Mouse (Mus musculus) liver, embryonic 13.5 days (tissue): ENCODE data around the gene G6pc2. TPM values are rescaled to one million over a fixed set of nuclear protein-coding genes. Genes with fewer than 3 reads are reported as not detected.
A peak's percentile ranks its signal among the peaks of the same experiment; 100 is the strongest.

ENCODE experiments used
- ATAC-seq: fragments of 200-750 bp; cut with Nextera tagmentation; 2 replicates; pipeline ENCODE4 v1.8.0; 2017; ENCODE audit warnings: low read depth, mild to moderate bottlenecking, moderate number of reproducible peaks, moderate library complexity
- DNase-seq: peaks from one replicate; pipeline ENCODE4 v3.0.0; 2022
- H3K27ac ChIP-seq: fragments of 300-500 bp; sonication (generic); 2 replicates; pipeline ENCODE4 v1.5.1; 2015; ENCODE audit warnings: moderate library complexity, mild to moderate bottlenecking, inconsistent platforms
- H3K27me3 ChIP-seq: fragments of 300-500 bp; sonication (generic); 2 replicates; pipeline ENCODE4 v1.6.1; 2015; ENCODE audit warnings: mild to moderate bottlenecking, inconsistent platforms
- H3K36me3 ChIP-seq: fragments of 300-500 bp; sonication (generic); 2 replicates; pipeline ENCODE4 v1.6.1; 2015; ENCODE audit warnings: mild to moderate bottlenecking, inconsistent platforms
- H3K4me1 ChIP-seq: fragments of 300-500 bp; sonication (generic); replicated peaks from 2 replicates; pipeline ENCODE4 v1.6.1; 2015; ENCODE audit warnings: inconsistent platforms
- H3K4me2 ChIP-seq: fragments of 300-500 bp; sonication (generic); 2 replicates; pipeline ENCODE4 v1.6.1; 2015; ENCODE audit warnings: inconsistent platforms, mild to moderate bottlenecking, moderate library complexity
- H3K4me3 ChIP-seq: fragments of 300-500 bp; sonication (generic); replicated peaks from 2 replicates; pipeline ENCODE4 v1.5.1; 2015; ENCODE audit warnings: mild to moderate bottlenecking, inconsistent platforms
- H3K9ac ChIP-seq: fragments of 300-500 bp; sonication (generic); 2 replicates; pipeline ENCODE4 v1.6.1; 2015; ENCODE audit warnings: mild to moderate bottlenecking, inconsistent platforms
- H3K9me3 ChIP-seq: fragments of 300-500 bp; sonication (generic); replicated peaks from 2 replicates; pipeline ENCODE4 v1.6.1; 2016; ENCODE audit warnings: inconsistent platforms
- WGBS: fragments of 180-500 bp; shearing (Covaris S2); methylation state at CpG from one replicate; pipeline ENCODE4 v1.1.7; 2015; ENCODE audit not compliant: insufficient replicate concordance; 5-methylcytosine and 5-hydroxymethylcytosine counted together
- polyA plus RNA-seq: library from polyadenylated mRNA; unstranded; fragments of >200 nt; fragmentation: Nextera tagmentation; extraction: Ambion mirVana; gene quantifications from 2 replicates; pipeline ENCODE4 v1.2.1, GENCODE M21; 2015

The G6pc2 gene
- not detected in 2 replicates for polyA plus RNA-seq

DNA sequence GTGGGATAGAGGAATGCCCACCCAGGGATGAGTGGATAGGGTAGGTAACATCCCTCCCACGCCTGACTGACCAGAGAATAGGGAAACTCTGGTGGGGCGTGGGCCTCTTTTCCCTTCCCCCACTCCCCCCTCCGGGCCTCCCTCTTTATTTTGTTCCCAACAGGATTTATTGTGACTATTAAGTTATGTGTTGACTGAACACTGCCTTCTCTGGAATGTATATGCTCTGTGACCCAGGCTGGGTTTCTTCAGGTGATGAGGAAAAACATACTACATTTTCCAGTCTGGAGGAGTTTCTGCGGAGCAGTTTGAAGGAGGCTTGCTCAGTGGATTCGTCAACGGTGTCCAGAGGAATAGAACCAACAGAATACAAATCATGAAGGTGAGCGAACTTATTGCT lies at the start of gene G6pc2:
Gene G6pc2 (plus strand): TSS at position 301 of the 400 bp plus-strand sequence.
- Histone ChIP-seq H3K9ac (no peak within 1 kb of the TSS), H3K4me1 (no peaks in the 10 kb centered on the region), H3K4me3 (no peak within 1 kb of the TSS), H3K4me2 (no peak within 1 kb of the TSS), H3K27ac (no peak within 1 kb of the TSS), H3K27me3 (no peaks in the 10 kb centered on the region), H3K36me3 (no peaks in the 10 kb centered on the region), H3K9me3 (no peaks in the 10 kb centered on the region)
- WGBS = 72% methylated on average over 7 of the region's 7 CpGs
- ATAC-seq (no peak), DNase-seq (no peak)

DNA sequence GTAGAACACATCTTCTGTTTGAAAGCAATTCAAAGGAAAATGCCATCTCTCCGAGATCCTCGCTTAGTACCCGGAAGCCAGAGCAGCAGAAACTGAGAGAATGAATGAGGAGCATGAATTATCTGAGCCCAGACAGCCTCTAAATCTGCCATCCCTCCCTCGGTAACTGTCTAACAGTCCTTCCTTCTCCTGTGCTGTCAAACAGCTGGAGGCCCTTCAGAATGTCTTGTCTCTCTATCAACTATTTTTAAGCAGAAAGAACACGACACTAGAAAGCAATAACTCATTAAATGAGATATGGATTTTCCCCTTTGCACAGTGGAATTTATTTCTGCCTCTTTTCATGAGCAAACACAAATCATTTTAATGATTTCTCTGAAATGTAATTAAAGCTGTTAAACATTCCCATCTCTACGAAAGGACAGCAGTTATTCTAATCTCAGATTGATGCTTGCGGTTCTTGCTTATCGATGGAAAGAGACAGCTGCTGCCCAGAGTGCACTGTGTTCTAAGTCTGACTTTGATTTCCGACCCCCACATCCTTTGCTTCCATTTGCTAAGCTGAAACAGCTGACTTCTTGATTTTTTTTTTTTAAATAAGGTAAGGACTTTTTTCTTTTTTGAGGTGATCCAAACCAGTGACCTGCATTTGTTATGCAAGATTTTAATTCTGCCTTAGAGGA lies 40.3 kb upstream of the G6pc2 start:
- WGBS = 68% methylated on average over 9 of the region's 9 CpGs
- ATAC-seq (no peak), DNase-seq (no peak)
- Histone ChIP-seq H3K4me3 (no peak overlapping the region), H3K36me3 (0 out of 2 replicates have a peak, but pooled peaks cover 3% of the 10 kb centered on the region), H3K27ac (no peak overlapping the region), H3K9ac (no peak overlapping the region), H3K27me3 (no peaks in the 10 kb centered on the region), H3K4me2 (no peak overlapping the region), H3K4me1 (no peaks in the 10 kb centered on the region), H3K9me3 (no peaks in the 10 kb centered on the region)

DNA sequence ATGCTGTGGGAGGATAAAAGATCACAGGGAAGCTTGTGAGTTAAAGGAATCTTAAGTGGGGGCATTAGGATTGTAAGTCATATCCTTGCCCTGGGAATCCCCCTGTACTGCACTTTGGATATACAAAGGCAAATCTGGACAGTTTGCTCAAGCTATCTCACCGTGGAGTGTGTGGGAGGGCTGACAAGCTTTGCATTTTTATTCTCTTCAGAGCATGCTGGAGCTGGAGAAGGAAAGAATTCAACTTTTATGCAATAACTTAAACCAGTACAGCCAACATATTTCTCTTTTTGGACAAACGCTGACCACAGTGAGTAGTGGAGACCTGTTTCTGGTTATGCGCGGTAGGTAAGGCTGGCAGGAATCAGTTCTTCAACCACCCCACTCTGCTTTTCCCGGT lies 35.6 kb upstream of the G6pc2 start:
- ATAC-seq (no peak), DNase-seq (no peak)
- WGBS = 71% methylated on average over 5 of the region's 5 CpGs
- Histone ChIP-seq H3K4me1 (no peaks in the 10 kb centered on the region), H3K4me3 (no peak overlapping the region), H3K9ac (no peak overlapping the region), H3K9me3 (no peaks in the 10 kb centered on the region), H3K36me3 (no peaks in the 10 kb centered on the region), H3K4me2 (no peak overlapping the region), H3K27ac (no peak overlapping the region), H3K27me3 (no peaks in the 10 kb centered on the region)

DNA sequence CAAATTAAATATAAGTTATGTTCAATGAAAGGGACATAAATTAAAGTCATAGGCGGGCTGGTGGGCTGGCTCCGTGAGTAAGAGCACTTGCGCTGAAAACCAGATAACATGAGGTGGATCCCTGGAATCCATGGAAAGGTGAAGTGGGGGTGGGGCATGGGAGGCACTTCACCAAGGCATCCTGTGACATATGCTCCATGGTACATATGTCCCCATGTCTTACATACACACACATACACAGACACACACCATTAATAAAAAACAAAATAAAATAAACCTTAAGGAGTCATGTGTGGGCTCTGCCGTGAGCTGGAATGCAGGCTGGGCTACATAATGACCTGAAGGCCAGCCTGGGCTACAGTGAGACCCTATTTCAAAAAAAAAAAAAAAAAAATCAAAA lies 31.2 kb upstream of the G6pc2 start:
- 85% methylated on average over 4 of the region's 4 CpGs for WGBS
- Histone ChIP-seq H3K4me1 (no peaks in the 10 kb centered on the region), H3K27me3 (no peaks in the 10 kb centered on the region), H3K9me3 (no peaks in the 10 kb centered on the region), H3K4me3 (no peak overlapping the region), H3K27ac (no peak overlapping the region), H3K9ac (no peak overlapping the region), H3K36me3 (peaks cover 8% of the 10 kb centered on the region; the same call in 1 of the 2 replicates), H3K4me2 (no peak overlapping the region)
- DNase-seq (no peak), ATAC-seq (no peak)

DNA sequence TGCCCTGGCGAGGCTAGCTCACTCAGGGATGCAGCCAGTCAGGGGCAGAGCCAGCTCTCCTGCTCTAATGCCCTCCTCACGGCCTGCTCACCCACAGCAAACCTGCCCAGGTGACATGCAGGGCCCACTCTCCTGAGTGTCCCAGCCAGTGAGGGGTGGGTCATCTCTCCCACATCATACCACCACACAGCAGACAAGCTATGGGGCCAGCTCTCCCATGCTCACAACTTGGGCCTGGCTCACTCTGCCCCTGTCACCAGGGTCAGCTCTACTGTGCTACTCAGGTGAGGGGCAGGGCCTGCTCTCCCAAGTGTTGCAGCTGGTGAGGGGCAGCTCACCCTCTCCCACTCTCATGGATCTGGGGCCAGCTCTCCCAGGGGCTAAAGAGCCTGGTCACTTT lies 22.9 kb upstream of the G6pc2 start:
- WGBS = 85% methylated on average over 2 of the region's 2 CpGs
- 0 out of 2 replicates have a peak, but pooled peaks have one; percentile 10 for ATAC-seq
- H3K9me3 ChIP-seq = no peaks in the 10 kb centered on the region

DNA sequence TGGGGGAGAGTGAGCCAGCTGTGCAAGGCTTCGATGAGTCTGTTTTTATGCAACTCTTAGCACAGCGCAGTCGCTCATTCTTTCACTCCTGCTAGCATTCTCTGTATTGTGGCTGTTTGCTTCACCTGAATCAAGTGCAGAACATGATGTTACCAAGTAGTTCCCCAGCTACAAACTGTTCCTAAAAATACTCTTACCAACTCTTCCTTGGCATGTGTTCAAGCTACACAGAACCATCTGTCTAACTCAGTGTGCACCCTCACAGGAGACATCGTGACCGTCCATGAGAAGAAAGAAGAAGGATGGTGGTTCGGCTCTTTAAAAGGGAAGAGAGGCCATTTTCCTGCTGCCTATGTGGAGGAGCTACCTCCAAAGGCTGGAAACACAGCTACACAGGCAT lies 22.1 kb upstream of the G6pc2 start:
- 80% methylated on average over 6 of the region's 6 CpGs for WGBS
- DNase-seq = no peak
- Histone ChIP-seq H3K4me2 (no peak overlapping the region), H3K27ac (no peak overlapping the region), H3K9ac (no peak overlapping the region), H3K4me1 (peaks cover 10% of the 10 kb centered on the region), H3K4me3 (no peak overlapping the region), H3K9me3 (no peaks in the 10 kb centered on the region), H3K36me3 (peaks cover 62% of the 10 kb centered on the region), H3K27me3 (no peaks in the 10 kb centered on the region)
- no peak for ATAC-seq

More for the DNA sequence above, 22.9 kb upstream of the G6pc2 start:
- Histone ChIP-seq H3K36me3 (peaks cover 58% of the 10 kb centered on the region), H3K4me2 (no peak overlapping the region), H3K9ac (no peak overlapping the region), H3K4me1 (peaks cover 10% of the 10 kb centered on the region), H3K27me3 (no peaks in the 10 kb centered on the region), H3K4me3 (no peak overlapping the region), H3K27ac (no peak overlapping the region)
- DNase-seq = no peak

DNA sequence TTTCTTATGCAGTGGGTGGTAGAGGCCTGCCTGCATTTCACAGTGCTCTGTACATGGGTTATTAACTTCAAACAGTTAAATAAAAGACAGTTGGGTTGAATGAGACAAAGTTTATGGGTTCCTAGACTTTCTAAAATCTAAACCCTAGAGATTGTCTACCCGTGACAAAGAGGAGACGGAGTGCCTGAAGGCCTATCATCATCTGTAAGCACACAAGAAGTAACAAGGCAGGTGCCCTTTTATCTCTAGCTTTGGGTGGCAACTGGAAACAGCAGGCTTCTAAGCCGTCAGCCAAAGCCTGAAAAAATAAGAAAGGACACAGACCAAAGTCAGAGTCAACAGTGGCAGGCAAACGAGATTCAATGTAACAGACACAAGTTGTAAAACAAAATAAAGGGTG lies 21.7 kb upstream of the G6pc2 start:
- Histone ChIP-seq H3K4me2 (no peak overlapping the region), H3K27me3 (no peaks in the 10 kb centered on the region), H3K27ac (no peak overlapping the region), H3K4me1 (peaks cover 10% of the 10 kb centered on the region), H3K9me3 (no peaks in the 10 kb centered on the region), H3K4me3 (no peak overlapping the region), H3K36me3 (peaks cover 67% of the 10 kb centered on the region), H3K9ac (no peak overlapping the region)
- DNase-seq (no peak), ATAC-seq (no peak)
- WGBS = 52% methylated on average over 4 of the region's 4 CpGs

DNA sequence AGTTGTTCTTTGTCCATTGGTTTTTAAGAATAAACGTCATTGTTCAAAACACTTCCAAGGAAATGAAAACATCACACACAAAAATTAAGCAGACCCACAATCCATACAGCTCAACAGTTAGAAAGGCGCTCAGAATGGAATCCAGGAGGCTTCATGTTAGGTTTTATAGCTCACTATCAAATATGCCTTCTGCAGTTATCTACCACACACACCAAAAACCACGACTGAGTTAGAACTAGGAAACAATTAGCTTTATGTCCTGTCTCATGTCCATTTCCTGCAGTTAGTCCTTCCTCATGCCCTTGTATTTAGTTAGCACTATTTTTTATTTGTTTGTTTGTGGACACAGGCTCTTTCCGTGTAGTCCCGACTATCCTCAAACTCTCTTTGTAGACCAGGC lies 19.8 kb upstream of the G6pc2 start:
- ATAC-seq = no peak
- no peaks in the 10 kb centered on the region for H3K27me3 ChIP-seq

DNA sequence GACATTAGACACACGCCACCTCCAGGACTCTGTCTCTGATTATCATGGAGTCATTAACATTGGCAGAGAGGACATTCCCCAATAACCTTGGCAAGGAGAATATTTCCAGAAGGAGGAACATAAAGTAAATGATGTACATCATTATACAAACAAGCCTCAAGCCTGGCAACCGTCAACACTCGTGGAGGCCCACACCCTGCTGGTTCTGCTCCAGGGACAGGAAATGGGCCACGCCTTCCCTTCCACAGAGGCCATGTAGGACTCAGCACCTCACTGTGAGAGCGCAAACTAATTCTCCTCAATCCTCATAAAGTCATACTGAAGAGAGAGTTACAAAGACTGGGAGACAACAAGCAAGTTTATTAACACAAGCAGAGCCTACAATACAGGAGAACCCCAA lies 17.3 kb upstream of the G6pc2 start:
- peaks cover 81% of the 10 kb centered on the region for H3K36me3 ChIP-seq
- DNase-seq = no peak
- no peak overlapping the region for H3K4me3 ChIP-seq
- peaks cover 9% of the 10 kb centered on the region for H3K4me1 ChIP-seq
- no peak overlapping the region for H3K27ac ChIP-seq
- H3K9me3 ChIP-seq = no peaks in the 10 kb centered on the region
- H3K4me2 ChIP-seq = no peak overlapping the region
- no peak overlapping the region for H3K9ac ChIP-seq
- 73% methylated on average over 5 of the region's 5 CpGs for WGBS
- no peaks in the 10 kb centered on the region for H3K27me3 ChIP-seq
- no peak for ATAC-seq

More for the DNA sequence above, 19.8 kb upstream of the G6pc2 start:
- no peak overlapping the region for H3K27ac ChIP-seq
- no peak for DNase-seq
- 59% methylated on average over 5 of the region's 5 CpGs for WGBS
- H3K4me3 ChIP-seq = no peak overlapping the region
- peaks cover 79% of the 10 kb centered on the region for H3K36me3 ChIP-seq
- no peak overlapping the region for H3K4me2 ChIP-seq
- H3K4me1 ChIP-seq = peaks cover 10% of the 10 kb centered on the region
- H3K9me3 ChIP-seq = no peaks in the 10 kb centered on the region
- H3K9ac ChIP-seq = no peak overlapping the region

DNA sequence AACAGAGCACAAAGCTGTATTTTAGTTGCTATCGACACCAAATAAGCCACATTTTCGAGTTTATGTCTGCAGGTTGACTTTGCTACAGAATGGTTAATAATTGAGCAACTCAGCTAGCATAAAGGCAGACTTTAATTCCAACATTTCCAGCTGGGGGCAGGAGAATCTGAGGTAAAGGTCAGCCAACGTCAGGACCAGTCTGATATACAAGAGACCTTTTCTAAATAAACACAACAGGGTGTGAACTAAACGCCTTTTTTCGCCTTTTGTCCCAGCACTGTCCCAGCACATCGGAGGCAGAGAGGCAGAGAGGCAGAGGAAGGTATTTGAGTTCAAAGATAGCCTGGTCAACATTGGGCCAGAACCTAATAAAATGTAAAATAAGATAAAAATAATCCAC lies 5.7 kb upstream of the G6pc2 start:
- peak overlapping the region; percentile 94 for H3K4me3 ChIP-seq
- H3K27me3 ChIP-seq = no peaks in the 10 kb centered on the region
- peaks cover 28% of the 10 kb centered on the region for H3K36me3 ChIP-seq
- 15% methylated on average over 6 of the region's 6 CpGs for WGBS
- no peaks in the 10 kb centered on the region for H3K9me3 ChIP-seq
- no peak for DNase-seq
- peak overlapping the region; percentile 89 for H3K27ac ChIP-seq
- no peak for ATAC-seq
- peaks cover 27% of the 10 kb centered on the region for H3K4me1 ChIP-seq
- peak overlapping the region; percentile 80 for H3K4me2 ChIP-seq
- peak overlapping the region; percentile 97 for H3K9ac ChIP-seq

DNA sequence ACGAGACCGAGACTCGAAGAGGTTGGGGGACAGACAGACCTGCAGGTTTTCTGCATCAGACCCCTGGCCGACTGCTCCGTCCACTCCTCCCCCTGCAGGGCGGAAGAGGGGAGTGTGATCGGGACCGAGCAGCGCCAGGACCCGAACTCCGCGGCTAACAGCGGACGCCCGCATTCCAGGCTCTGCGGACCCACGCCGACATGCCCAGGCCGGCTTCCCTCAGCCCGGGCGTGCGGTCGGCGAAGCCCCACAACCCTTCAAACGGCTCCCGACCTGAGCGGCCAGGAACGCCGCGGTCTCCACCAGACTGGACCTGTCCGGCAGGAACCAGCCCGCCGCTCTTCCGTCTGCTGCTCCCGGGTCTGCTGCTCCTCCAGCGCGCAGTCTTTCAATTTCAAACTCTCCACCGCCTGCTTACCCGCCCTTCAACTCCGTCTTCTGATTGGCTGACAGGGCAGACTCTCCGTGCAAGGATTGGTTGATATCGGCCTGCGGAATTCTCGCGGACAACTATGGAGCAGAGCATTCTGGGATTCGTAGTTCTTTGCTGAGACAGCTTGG lies 5.0 kb upstream of the G6pc2 start, which contains the start of gene Spc25:
Gene Spc25 (minus strand): TSS at position 404 of the 561 bp plus-strand sequence.
- under 1% methylated on average over 46 of the region's 46 CpGs for WGBS
- Histone ChIP-seq H3K9ac (peak within 1 kb of the TSS; percentile 97), H3K4me2 (peak within 1 kb of the TSS; percentile 80), H3K36me3 (peaks cover 25% of the 10 kb centered on the region), H3K4me3 (peak within 1 kb of the TSS; percentile 94), H3K27me3 (no peaks in the 10 kb centered on the region), H3K27ac (peak within 1 kb of the TSS; percentile 89), H3K9me3 (no peaks in the 10 kb centered on the region), H3K4me1 (peaks cover 26% of the 10 kb centered on the region)
- DNase-seq = peak; percentile 90
- peak; percentile 96 for ATAC-seq

DNA sequence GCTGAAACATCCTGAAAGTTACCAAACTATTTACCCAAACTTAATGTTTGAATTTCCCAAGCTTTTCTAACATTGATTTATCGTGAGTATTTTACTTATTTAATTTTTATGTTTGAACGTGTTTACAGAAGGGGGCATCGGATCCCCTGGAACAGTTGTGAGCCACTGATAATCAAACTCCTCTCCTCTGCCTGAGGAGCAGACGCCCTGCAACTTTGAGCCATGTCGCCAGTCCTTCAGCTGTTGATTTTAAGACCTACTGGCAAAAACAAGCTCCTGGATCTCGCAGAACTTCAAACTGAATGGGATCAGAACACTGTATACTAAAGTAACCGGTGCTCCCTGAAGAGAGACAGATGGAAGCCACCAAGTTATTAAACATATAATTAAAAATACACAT lies 4.3 kb upstream of the G6pc2 start:
- H3K9ac ChIP-seq = peak overlapping the region; percentile 12; the same call in 1 of the 2 replicates
- peak; percentile 72 for ATAC-seq
- peak overlapping the region; percentile 66; the same call in 1 of the 2 replicates for H3K27ac ChIP-seq
- peaks cover 18% of the 10 kb centered on the region for H3K36me3 ChIP-seq
- peak overlapping the region; percentile 94 for H3K4me3 ChIP-seq
- no peaks in the 10 kb centered on the region for H3K9me3 ChIP-seq
- no peaks in the 10 kb centered on the region for H3K27me3 ChIP-seq
- WGBS = 12% methylated on average over 7 of the region's 7 CpGs
- H3K4me2 ChIP-seq = peak overlapping the region; percentile 43
- H3K4me1 ChIP-seq = peaks cover 20% of the 10 kb centered on the region
- DNase-seq = peak; percentile 32
